Mouse (Mus musculus) cortical plate, adult 2 months (tissue): ENCODE measurements around the gene Olfr378. TPM values are rescaled to one million over a fixed set of nuclear protein-coding genes. Genes with fewer than 3 reads are reported as not detected.

Experiments used
- H3K27ac ChIP-seq: fragments of 200-500 bp; 2 replicates; pipeline ENCODE4 v1.5.1; 2012; ENCODE audit warnings: low read length, control low read depth, inconsistent platforms; ENCODE audit not compliant: insufficient read depth
- H3K4me1 ChIP-seq: fragments of 200-500 bp; 2 replicates; pipeline ENCODE4 v1.6.1; 2011; ENCODE audit warnings: low read length; ENCODE audit not compliant: control insufficient read depth, insufficient read depth
- H3K4me3 ChIP-seq: fragments of 200-500 bp; 2 replicates; pipeline ENCODE4 v1.5.1; 2011; ENCODE audit warnings: mild to moderate bottlenecking, low read length, control low read depth; ENCODE audit not compliant: insufficient read depth
- CTCF ChIP-seq: fragments of 200-500 bp; IDR thresholded peaks from 2 replicates; pipeline ENCODE4 v1.5.1; 2011; ENCODE audit warnings: mild to moderate bottlenecking, control low read depth, low read length; ENCODE audit not compliant: insufficient read depth; ENCODE audit errors: extremely low read depth
- POLR2A ChIP-seq: fragments of 200-500 bp; IDR thresholded peaks from 2 replicates; pipeline ENCODE4 v1.6.1; 2011; ENCODE audit warnings: mild to moderate bottlenecking, low read length, control low read depth; ENCODE audit not compliant: insufficient read depth; ENCODE audit errors: extremely low read depth
- polyA plus RNA-seq: library from polyadenylated mRNA; depleted of rRNA; stranded (reverse); fragments of >200 nt; gene quantifications from 2 replicates; pipeline ENCODE4 v1.2.3, GENCODE M21; 2012; rRNA removed

Gene Olfr378
- polyA plus RNA-seq: not detected in 2 replicates

GRCm38 (mm10) chr11:73428377-73428776 lies at the start of gene Olfr378:
TSS of gene Olfr378 (minus strand) at chr11:73428477.
- Histone ChIP-seq H3K4me1 (no peaks in the 10 kb centered on the region), H3K27ac (no peak within 1 kb of the TSS), H3K4me3 (no peak within 1 kb of the TSS)
- TF ChIP-seq CTCF (no peak), POLR2A (no peak)

GRCm38 (mm10) chr11:73457408-73457807 lies 29.1 kb upstream of the Olfr378 start, which contains the start of gene Olfr380:
TSS of gene Olfr380 (minus strand) at chr11:73457508.
- no peak within 1 kb of the TSS for H3K27ac ChIP-seq
- TF ChIP-seq POLR2A: no peak
- no peak within 1 kb of the TSS for H3K4me3 ChIP-seq
- H3K4me1 ChIP-seq: no peaks in the 10 kb centered on the region

GRCm38 (mm10) chr11:73399514-73399913 lies 28.8 kb downstream of the Olfr378 start, which contains the start of gene Olfr1:
TSS of gene Olfr1 (minus strand) at chr11:73399614.
- H3K4me1 ChIP-seq: no peaks in the 10 kb centered on the region
- no peak within 1 kb of the TSS for H3K4me3 ChIP-seq
- TF ChIP-seq CTCF (no peak), POLR2A (no peak)
- no peak within 1 kb of the TSS for H3K27ac ChIP-seq

GRCm38 (mm10) chr11:73395374-73395773 lies 32.9 kb downstream of the Olfr378 start:
- Histone ChIP-seq H3K4me3 (no peak overlapping the region), H3K27ac (no peak overlapping the region), H3K4me1 (no peaks in the 10 kb centered on the region)
- TF ChIP-seq CTCF (no peak), POLR2A (no peak)

Other genes starting within 250 kb of the Olfr378 start
- gene Ctns, start 229.4 kb downstream of the Olfr378 start, polyA plus RNA-seq: 23.5 and 24.5 TPM in 2 replicates
- 4.1 and 4.4 TPM in 2 replicates for gene Shpk, start 229.0 kb downstream of the Olfr378 start, polyA plus RNA-seq
- 0.13 and 0.19 TPM in 2 replicates for gene Trpv1, start 194.2 kb downstream of the Olfr378 start, polyA plus RNA-seq
- gene Trpv3, start 161.1 kb downstream of the Olfr378 start, polyA plus RNA-seq: 0.52 and 0.62 TPM in 2 replicates
- 29.5 and 34.3 TPM in 2 replicates for gene Aspa, start 98.9 kb downstream of the Olfr378 start, polyA plus RNA-seq
- not detected in 2 replicates for gene Gm49340, start 98.7 kb downstream of the Olfr378 start, polyA plus RNA-seq
- gene Spata22, start 98.7 kb downstream of the Olfr378 start, polyA plus RNA-seq: 0.08 and 0.13 TPM in 2 replicates
- gene Olfr20, start 77.7 kb downstream of the Olfr378 start, polyA plus RNA-seq: not detected in 2 replicates
- gene Olfr376, start 57.2 kb downstream of the Olfr378 start, polyA plus RNA-seq: not detected in 2 replicates
- not detected in 2 replicates for gene Olfr1, start 28.9 kb downstream of the Olfr378 start, polyA plus RNA-seq
- not detected in 2 replicates for gene Olfr380, start 29.0 kb upstream of the Olfr378 start, polyA plus RNA-seq
- not detected in 2 replicates for gene Olfr381, start 63.1 kb upstream of the Olfr378 start, polyA plus RNA-seq
- not detected in 2 replicates for gene Olfr382, start 88.7 kb upstream of the Olfr378 start, polyA plus RNA-seq
- not detected in 2 replicates for gene Olfr385, start 164.5 kb upstream of the Olfr378 start, polyA plus RNA-seq
- not detected in 2 replicates for gene Olfr384, start 170.1 kb upstream of the Olfr378 start, polyA plus RNA-seq